Mouse (Mus musculus): ENCODE results near the gene Mpp6.

GRCm38 (mm10) chr6:50215373-50215745 is 105.3 kb downstream of the Mpp6 start:
- TF ChIP-seq POLR2A (IDR thresholded peaks at IDR 0.05; ENCODE audit: insufficient read depth, low read length): no peak
- TF ChIP-seq CTCF (IDR thresholded peaks at IDR 0.05; ENCODE audit: low read depth, low read length): no peak
- TF ChIP-seq EP300 (IDR thresholded peaks at IDR 0.05; ENCODE audit: insufficient read depth, low read depth, low read length): no peak
